In genomic region chr1:108597129-108597528, GRCm38 (mm10) we compare ENCODE assay signal across 14 mouse cellular contexts.
"Had no signal": no experiment of that assay in that cellular context is flagged by ENCODE, and none has a peak within 500 bp of the region (broad histone marks: within the 10 kb centered on the region; RNA-seq: fewer than 3 reads in every experiment).

No protein-coding gene starts in this region.

- DNase-seq: cerebellum, adult 8-10 months; cerebellum, adult 9-10 months; cerebellum, adult 9-11 months; cerebellum, postnatal 10 days; cerebellum, postnatal 14 days; cerebellum, postnatal 25 days; cerebellum, postnatal 36 days; embryo, embryonic 11 days; forebrain, postnatal 0 days; gastrocnemius, adult 2 months; gastrocnemius, postnatal 10 days; gastrocnemius, postnatal 36 days; heart, adult 18-20 months; heart, adult 2 months had no signal
